Comparison of ENCODE assay signal across 13 mouse cellular contexts in genomic region chr16:38946453-38946852, GRCm38 (mm10). TPM values are rescaled to one million over a fixed set of nuclear protein-coding genes. Genes with fewer than 3 reads are reported as not detected.
DNase-seq lines count a peak whose midpoint lies in the region; ATAC-seq lines count a peak whose summit lies in the region.
"Had no signal": no experiment of that assay in that cellular context is flagged by ENCODE, and none has a peak within 500 bp of the region (broad histone marks: within the 10 kb centered on the region; RNA-seq: fewer than 3 reads in every experiment).

No protein-coding gene starts in this region.

- no peaks in the 10 kb centered on the region for H3K27me3 ChIP-seq in midbrain, embryonic 10.5 days (ENCODE audit: low read depth, poor library complexity, severe bottlenecking)
- H3K27me3 ChIP-seq in midbrain, embryonic 15.5 days (replicated peaks) = no peaks in the 10 kb centered on the region
- no peaks in the 10 kb centered on the region for H3K27me3 ChIP-seq in hindbrain, embryonic 12.5 days
- no peaks in the 10 kb centered on the region for H3K27me3 ChIP-seq in limb, embryonic 10.5 days (ENCODE audit: low read depth, poor library complexity, severe bottlenecking)
- H3K27me3 ChIP-seq: embryonic facial prominence, embryonic 12.5 days; limb, embryonic 15.5 days had no signal

- H3K9ac ChIP-seq in midbrain, embryonic 15.5 days = no peak overlapping the region
- H3K9ac ChIP-seq in hindbrain, embryonic 12.5 days = no peak overlapping the region
- H3K9ac ChIP-seq: embryonic facial prominence, embryonic 12.5 days; limb, embryonic 15.5 days had no signal

- H3K4me3 ChIP-seq in midbrain, embryonic 10.5 days = no peak overlapping the region
- H3K4me3 ChIP-seq in midbrain, embryonic 15.5 days = no peak overlapping the region
- no peak overlapping the region for H3K4me3 ChIP-seq in hindbrain, embryonic 12.5 days
- no peak overlapping the region for H3K4me3 ChIP-seq in limb, embryonic 10.5 days
- H3K4me3 ChIP-seq: embryonic facial prominence, embryonic 12.5 days; gastrocnemius, adult 2 months; limb, embryonic 15.5 days had no signal

- WGBS in midbrain, embryonic 10.5 days = 77% methylated on average over 7 of the region's 7 CpGs
- 69% methylated on average over 7 of the region's 7 CpGs for WGBS in midbrain, embryonic 15.5 days
- 44% methylated on average over 7 of the region's 7 CpGs for WGBS in hindbrain, embryonic 12.5 days
- WGBS in limb, embryonic 10.5 days = 64% methylated on average over 7 of the region's 7 CpGs

- no peak overlapping the region for H3K4me2 ChIP-seq in midbrain, embryonic 15.5 days
- H3K4me2 ChIP-seq in hindbrain, embryonic 12.5 days (replicated peaks) = 0 out of 2 replicates have a peak overlapping the region, but pooled peaks have one; percentile 15
- H3K4me2 ChIP-seq: embryonic facial prominence, embryonic 12.5 days; limb, embryonic 15.5 days had no signal

- H3K36me3 ChIP-seq in midbrain, embryonic 10.5 days = no peaks in the 10 kb centered on the region
- H3K36me3 ChIP-seq in midbrain, embryonic 15.5 days (replicated peaks) = no peaks in the 10 kb centered on the region
- no peaks in the 10 kb centered on the region for H3K36me3 ChIP-seq in hindbrain, embryonic 12.5 days
- H3K36me3 ChIP-seq in limb, embryonic 10.5 days = no peaks in the 10 kb centered on the region
- H3K36me3 ChIP-seq: embryonic facial prominence, embryonic 12.5 days; limb, embryonic 15.5 days had no signal

- no peaks in the 10 kb centered on the region for H3K9me3 ChIP-seq in midbrain, embryonic 10.5 days (replicated peaks)
- no peaks in the 10 kb centered on the region for H3K9me3 ChIP-seq in midbrain, embryonic 15.5 days
- H3K9me3 ChIP-seq in hindbrain, embryonic 12.5 days (replicated peaks) = no peaks in the 10 kb centered on the region
- no peaks in the 10 kb centered on the region for H3K9me3 ChIP-seq in limb, embryonic 10.5 days (replicated peaks)
- H3K9me3 ChIP-seq: embryonic facial prominence, embryonic 12.5 days; limb, embryonic 15.5 days had no signal

- ATAC-seq in midbrain, embryonic 15.5 days (replicated peaks) = no peak
- no peak for ATAC-seq in hindbrain, embryonic 12.5 days (ENCODE audit: low FRiP score)

- H3K27ac ChIP-seq in midbrain, embryonic 10.5 days (replicated peaks) = peak overlapping the region; percentile 75; the same call in 1 of the 2 replicates
- no peak overlapping the region for H3K27ac ChIP-seq in midbrain, embryonic 15.5 days
- H3K27ac ChIP-seq in hindbrain, embryonic 12.5 days = peak overlapping the region; percentile 64
- no peak overlapping the region for H3K27ac ChIP-seq in limb, embryonic 10.5 days
- H3K27ac ChIP-seq: embryonic facial prominence, embryonic 12.5 days; gastrocnemius, adult 2 months; limb, embryonic 15.5 days had no signal

- peaks cover 58% of the 10 kb centered on the region for H3K4me1 ChIP-seq in midbrain, embryonic 10.5 days
- H3K4me1 ChIP-seq in midbrain, embryonic 15.5 days = peaks cover 7% of the 10 kb centered on the region; the same call in 1 of the 2 replicates
- H3K4me1 ChIP-seq in hindbrain, embryonic 12.5 days = peaks cover 40% of the 10 kb centered on the region
- peaks cover 15% of the 10 kb centered on the region for H3K4me1 ChIP-seq in limb, embryonic 10.5 days
- H3K4me1 ChIP-seq: embryonic facial prominence, embryonic 12.5 days; limb, embryonic 15.5 days had no signal

- DNase-seq in midbrain, embryonic 10.5 days (ENCODE audit: low spot score) = no peak
- peak; percentile 68 to 85 for DNase-seq in kidney, postnatal 25 days
- peak; percentile 40 for DNase-seq in right cerebral cortex, postnatal 14 days
- DNase-seq in limb, embryonic 10.5 days (ENCODE audit: low spot score) = no peak
- DNase-seq in spleen, postnatal 36 days (ENCODE audit: low spot score in 2 of 2) = no peak
- DNase-seq in cerebellum, postnatal 14 days = no peak
- DNase-seq: gastrocnemius, adult 2 months; lung, postnatal 10 days; thymus, postnatal 36 days had no signal

RNA-seq across cellular contexts. Expression of gene Igsf11, which starts 54.0 kb away (rescaled TPM):
- 1.5 and 2.1 TPM in 2 replicates for polyA plus RNA-seq in midbrain, embryonic 10.5 days (2016; fragmentation: Nextera tagmentation; extraction: Ambion mirVana)
- polyA plus RNA-seq in midbrain, embryonic 15.5 days (2015; fragmentation: Nextera tagmentation; extraction: Ambion mirVana) = 1.8 and 2.4 TPM in 2 replicates
- polyA plus RNA-seq in hindbrain, embryonic 12.5 days (2016; fragmentation: Nextera tagmentation; extraction: Ambion mirVana) = 4.9 and 5.0 TPM in 2 replicates
- polyA plus RNA-seq in limb, embryonic 10.5 days (2016; fragmentation: Nextera tagmentation; extraction: Ambion mirVana) = 0.15 and 0.56 TPM in 2 replicates

Comparison
In these comparisons a context has a peak if more than half of its experiments do, and no peak if none do; other contexts are left out.
1. H3K27ac ChIP-seq: peak in midbrain, embryonic 10.5 days (single experiment) and hindbrain, embryonic 12.5 days (single experiment); none in midbrain, embryonic 15.5 days (single experiment) and limb, embryonic 10.5 days (single experiment).
2. DNase-seq: peak in kidney, postnatal 25 days (2 of 2) and right cerebral cortex, postnatal 14 days (single experiment); none in midbrain, embryonic 10.5 days (single experiment), limb, embryonic 10.5 days (single experiment), spleen, postnatal 36 days (0 of 2) and cerebellum, postnatal 14 days (0 of 2).